Mouse (Mus musculus) C2C12 (cell line): Measurements from ENCODE around the gene Abhd17b. TPM values are rescaled to one million over a fixed set of nuclear protein-coding genes. Genes with fewer than 3 reads are reported as not detected.

Experiments used
- H3K27me3 ChIP-seq: one replicate; pipeline ENCODE4 v1.6.1; 2011; ENCODE audit not compliant: control insufficient read depth, insufficient read depth, insufficient read length
- H3K36me3 ChIP-seq: one replicate; pipeline ENCODE4 v1.6.1; 2011; ENCODE audit not compliant: control insufficient read depth, insufficient read depth
- H3K4me3 ChIP-seq: one replicate; pipeline ENCODE4 v1.5.1; 2011; ENCODE audit warnings: mild to moderate bottlenecking, control low read depth; ENCODE audit not compliant: poor library complexity, insufficient read depth, severe bottlenecking
- H3K79me2 ChIP-seq: one replicate; pipeline ENCODE4 v1.6.1; 2011; ENCODE audit not compliant: control insufficient read depth, insufficient read depth
- H3K79me3 ChIP-seq: one replicate; pipeline ENCODE4 v1.6.1; 2011; ENCODE audit warnings: low read depth, control low read depth
- H3ac ChIP-seq: one replicate; pipeline ENCODE3; 2011; ENCODE audit warnings: low read depth; ENCODE audit not compliant: control insufficient read depth, insufficient read length
- CEBPB ChIP-seq: IDR thresholded peaks from one replicate; pipeline ENCODE4 v1.6.1; 2011; ENCODE audit warnings: low read depth, mild to moderate bottlenecking, control low read depth, moderate library complexity
- CTCF ChIP-seq: IDR thresholded peaks from one replicate; pipeline ENCODE4 v1.5.1; 2011; ENCODE audit not compliant: control insufficient read depth, insufficient read depth, insufficient read length
- FOSL1 ChIP-seq: IDR thresholded peaks from one replicate; pipeline ENCODE4 v1.8.0; 2011; ENCODE audit warnings: mild to moderate bottlenecking, low read length; ENCODE audit not compliant: poor library complexity, insufficient read depth, severe bottlenecking
- MAX ChIP-seq: IDR thresholded peaks from one replicate; pipeline ENCODE4 v1.6.1; 2011; ENCODE audit warnings: mild to moderate bottlenecking, control low read depth
- MYOD1 ChIP-seq: IDR thresholded peaks from one replicate; pipeline ENCODE4 v1.6.1; 2011; ENCODE audit warnings: low read depth; ENCODE audit not compliant: control insufficient read depth, insufficient read length
- MYOG ChIP-seq: IDR thresholded peaks from one replicate; pipeline ENCODE4 v1.6.1; 2011; ENCODE audit not compliant: control insufficient read depth, insufficient read length; ENCODE audit errors: extremely low read depth
- USF1 ChIP-seq: IDR thresholded peaks from one replicate; pipeline ENCODE4 v1.6.1; 2011; ENCODE audit warnings: low read depth, mild to moderate bottlenecking, control low read depth, moderate library complexity
- polyA plus RNA-seq: library from polyadenylated mRNA; unstranded; fragments of >200 nt; fragmentation: generic; extraction: Trizol; gene quantifications from one replicate; pipeline ENCODE4 v1.2.1, GENCODE M21; 2012; ENCODE audit warnings: missing spikeins

The Abhd17b gene
- polyA plus RNA-seq, 1 experiment: 6.2 TPM

DNA sequence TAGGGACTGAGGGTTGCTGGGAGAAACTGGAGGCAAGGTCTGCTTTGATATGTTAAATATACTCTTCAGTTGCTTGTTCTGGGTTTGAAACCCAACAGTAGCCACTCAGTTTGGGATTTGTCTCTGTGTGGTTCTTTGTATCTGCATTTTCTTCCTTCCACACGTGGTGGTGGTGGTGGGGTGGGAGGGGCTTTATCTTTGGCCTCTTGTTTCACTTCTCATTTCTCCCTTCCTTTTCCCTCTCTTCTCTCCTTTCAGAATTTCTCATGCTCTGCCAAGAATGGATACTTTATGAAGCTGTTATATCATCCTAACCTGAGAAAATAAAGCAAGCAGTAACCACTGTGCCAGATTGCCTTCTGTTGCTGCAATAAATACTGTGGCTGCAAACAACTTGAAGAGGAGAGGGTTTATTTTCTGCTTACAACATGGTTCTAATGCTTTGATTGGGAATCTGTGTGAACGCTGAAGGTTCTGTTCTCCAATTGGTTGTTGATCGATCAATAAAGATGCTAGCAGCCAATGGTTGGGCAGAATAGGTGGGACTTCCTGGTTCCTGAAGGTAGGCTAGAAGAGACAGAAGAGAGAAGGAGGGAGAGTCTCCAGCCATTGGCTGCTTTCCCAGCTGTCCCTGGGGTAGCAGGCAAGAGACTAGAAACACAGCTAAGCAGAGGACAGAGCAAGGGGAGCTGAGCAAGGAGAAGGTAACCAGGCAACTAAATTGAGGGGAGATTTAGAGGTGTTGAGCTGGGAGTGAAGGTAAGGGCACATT is 60.5 kb downstream of the Abhd17b start:
- H3K79me2 ChIP-seq: no peaks in the 10 kb centered on the region
- H3K36me3 ChIP-seq: no peaks in the 10 kb centered on the region
- no peak overlapping the region for H3K4me3 ChIP-seq
- no peaks in the 10 kb centered on the region for H3K79me3 ChIP-seq
- no peak overlapping the region for H3ac ChIP-seq
- TF ChIP-seq USF1 (no peak), FOSL1 (no peak), MAX (no peak), CEBPB (no peak), CTCF (no peak), MYOG (no peak), MYOD1 (no peak)
- no peaks in the 10 kb centered on the region for H3K27me3 ChIP-seq

DNA sequence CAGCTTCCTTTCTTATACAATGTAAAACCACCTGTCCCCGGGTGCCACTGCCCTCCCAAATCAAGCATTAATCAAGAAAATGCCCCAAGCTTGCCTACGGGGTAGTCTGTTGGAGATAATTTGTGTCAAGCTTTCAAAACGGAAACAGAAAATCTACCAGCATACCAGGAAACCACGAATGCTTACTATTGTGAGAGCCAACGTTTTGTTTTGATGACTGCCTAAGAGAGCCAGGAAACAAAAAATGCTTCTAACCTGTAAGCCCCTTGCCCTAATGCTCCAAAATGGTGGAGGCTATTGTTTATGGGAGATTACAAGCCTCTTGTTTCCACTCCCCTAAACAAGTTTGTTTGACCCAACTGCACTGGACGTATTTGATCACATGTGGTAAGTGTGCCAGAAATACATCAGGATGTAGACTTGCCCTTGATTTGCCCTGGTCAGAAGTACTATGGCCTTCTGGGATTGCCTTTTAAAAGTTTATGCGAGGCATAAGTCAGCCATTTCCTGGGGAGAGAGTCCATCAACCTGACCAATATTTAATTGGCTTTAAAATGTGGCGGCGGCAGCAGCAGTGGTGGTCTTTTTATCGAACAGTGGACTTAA is 61.4 kb downstream of the Abhd17b start:
- H3K79me2 ChIP-seq: no peaks in the 10 kb centered on the region

DNA sequence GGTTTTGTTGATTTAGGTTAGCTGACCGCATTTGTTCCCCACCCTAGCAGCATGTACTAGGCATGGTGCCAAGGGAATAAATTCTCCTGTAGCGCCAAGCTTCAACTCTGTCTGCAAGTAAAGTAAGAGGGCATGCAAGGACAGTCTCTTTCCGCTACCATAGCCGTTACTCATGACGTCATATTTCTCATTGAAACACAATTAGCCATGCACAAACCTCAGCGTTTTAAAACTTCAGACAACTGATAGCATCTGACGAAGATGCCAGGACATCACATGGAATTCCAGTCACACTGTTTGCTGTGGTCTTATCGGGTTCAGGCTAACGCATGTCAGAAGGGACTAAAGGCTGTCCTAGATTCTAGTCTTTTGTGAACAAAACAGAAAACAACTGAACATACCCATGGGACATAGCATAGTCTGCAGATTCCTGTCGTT is 62.0 kb downstream of the Abhd17b start:
- no peak overlapping the region for H3K4me3 ChIP-seq
- H3K27me3 ChIP-seq: no peaks in the 10 kb centered on the region
- H3K79me3 ChIP-seq: no peaks in the 10 kb centered on the region
- no peaks in the 10 kb centered on the region for H3K79me2 ChIP-seq
- H3ac ChIP-seq: no peak overlapping the region
- TF ChIP-seq FOSL1: no peak
- no peak for TF ChIP-seq MYOG
- no peak for TF ChIP-seq CTCF
- TF ChIP-seq CEBPB: no peak
- TF ChIP-seq USF1: no peak
- no peak for TF ChIP-seq MAX
- no peak for TF ChIP-seq MYOD1
- no peaks in the 10 kb centered on the region for H3K36me3 ChIP-seq

More for the DNA sequence above, 61.4 kb downstream of the Abhd17b start:
- H3K79me3 ChIP-seq: no peaks in the 10 kb centered on the region
- TF ChIP-seq CEBPB (no peak), MYOD1 (no peak), FOSL1 (no peak), USF1 (no peak), MAX (no peak), MYOG (no peak), CTCF (no peak)
- no peaks in the 10 kb centered on the region for H3K27me3 ChIP-seq
- H3K4me3 ChIP-seq: no peak overlapping the region
- H3K36me3 ChIP-seq: no peaks in the 10 kb centered on the region
- no peak overlapping the region for H3ac ChIP-seq

DNA sequence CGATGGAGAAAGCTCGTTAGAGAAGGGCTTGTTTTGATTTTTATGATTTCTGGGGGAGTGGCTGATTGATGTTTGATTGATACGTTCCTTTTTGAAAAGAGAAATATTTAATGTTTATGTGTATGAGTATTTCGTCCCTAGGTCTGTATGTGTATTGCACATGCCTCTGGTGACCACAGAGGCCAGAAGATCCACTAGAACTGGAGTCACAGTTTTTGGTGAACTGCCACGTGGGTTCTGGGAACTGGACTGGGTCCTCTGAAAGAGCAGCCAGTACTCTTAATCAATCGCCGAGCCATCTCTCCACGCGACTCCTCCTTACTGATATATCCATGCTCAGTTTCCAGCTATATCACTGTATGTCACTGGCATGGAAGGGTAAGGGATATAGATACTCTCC is 62.5 kb downstream of the Abhd17b start:
- Histone ChIP-seq H3K4me3 (no peak overlapping the region), H3ac (no peak overlapping the region), H3K36me3 (no peaks in the 10 kb centered on the region), H3K79me2 (no peaks in the 10 kb centered on the region), H3K27me3 (no peaks in the 10 kb centered on the region), H3K79me3 (no peaks in the 10 kb centered on the region)
- TF ChIP-seq MAX: no peak
- TF ChIP-seq CTCF: no peak
- no peak for TF ChIP-seq USF1
- no peak for TF ChIP-seq MYOG
- TF ChIP-seq FOSL1: no peak
- TF ChIP-seq MYOD1: no peak
- TF ChIP-seq CEBPB: no peak

DNA sequence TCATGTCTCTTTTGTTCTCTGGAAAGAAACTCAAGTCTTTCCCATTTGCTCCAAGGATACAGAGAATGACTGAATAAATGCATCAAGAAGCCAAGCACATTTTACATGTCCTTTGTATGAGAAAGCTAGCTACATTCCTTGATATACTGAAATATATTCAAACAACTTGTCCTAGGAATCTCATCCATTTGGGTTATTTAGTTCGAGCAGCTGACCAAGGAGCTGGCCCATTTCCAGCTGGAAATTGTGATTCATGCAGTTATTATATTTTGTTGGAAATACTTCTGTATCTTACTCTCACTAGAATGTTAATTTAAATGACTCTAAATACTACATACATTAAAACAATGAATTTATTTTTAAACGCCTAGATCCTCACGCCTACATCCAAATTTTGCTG is 63.5 kb downstream of the Abhd17b start:
- Histone ChIP-seq H3K27me3 (no peaks in the 10 kb centered on the region), H3K36me3 (no peaks in the 10 kb centered on the region)

More for the DNA sequence above, 63.5 kb downstream of the Abhd17b start:
- TF ChIP-seq MYOD1: no peak
- TF ChIP-seq MYOG: no peak
- no peak for TF ChIP-seq CTCF
- TF ChIP-seq USF1: no peak
- no peak for TF ChIP-seq CEBPB
- TF ChIP-seq FOSL1: no peak
- no peak for TF ChIP-seq MAX
- H3K79me2 ChIP-seq: no peaks in the 10 kb centered on the region
- no peaks in the 10 kb centered on the region for H3K79me3 ChIP-seq
- no peak overlapping the region for H3K4me3 ChIP-seq
- no peak overlapping the region for H3ac ChIP-seq
